Mouse (Mus musculus) c-Kit-negative CD71-positive TER-119-positive erythroid progenitor cells, embryonic 14.5 days (primary cell): ENCODE measurements around the gene Fstl5.

ENCODE experiments used
- DNase-seq: peaks from one replicate; pipeline ENCODE4 v3.0.0-alpha.2; 2013; ENCODE audit warnings: low read depth, low spot score

Gene Fstl5

DNA sequence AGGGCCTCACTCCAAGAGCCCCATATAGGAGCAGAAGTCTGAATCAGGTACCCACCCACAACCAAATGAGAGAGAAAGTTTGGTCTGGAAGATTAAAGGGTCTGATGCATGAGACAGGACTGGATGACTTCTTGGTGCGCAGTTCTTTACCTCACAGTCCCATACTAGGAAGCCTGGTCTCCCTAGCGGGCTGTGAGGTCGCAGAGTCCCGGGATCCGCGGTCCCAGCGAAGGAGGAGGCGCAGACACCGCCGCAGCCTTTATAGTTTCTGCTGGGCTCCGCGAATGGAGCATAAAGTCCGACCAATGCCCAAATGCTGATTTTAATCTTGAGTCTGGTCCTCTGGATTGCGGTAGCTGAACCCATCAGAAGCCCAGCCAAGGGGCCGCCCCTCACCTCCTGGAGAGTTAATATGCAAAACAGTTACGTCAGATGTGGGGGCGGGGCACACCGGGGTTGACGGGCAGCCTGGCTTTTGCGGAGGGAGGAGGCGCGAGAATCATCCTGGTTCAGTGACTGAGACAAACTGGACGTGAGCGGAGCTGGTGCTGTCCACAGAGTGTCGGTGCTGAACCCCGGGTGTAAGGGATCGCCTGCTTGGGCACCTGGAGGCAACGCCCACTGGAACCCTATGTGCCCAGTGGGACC is at the start of gene Fstl5:
Gene Fstl5 (plus strand): TSS at position 211 of the 648 bp plus-strand sequence.
- DNase-seq, result no peak

DNA sequence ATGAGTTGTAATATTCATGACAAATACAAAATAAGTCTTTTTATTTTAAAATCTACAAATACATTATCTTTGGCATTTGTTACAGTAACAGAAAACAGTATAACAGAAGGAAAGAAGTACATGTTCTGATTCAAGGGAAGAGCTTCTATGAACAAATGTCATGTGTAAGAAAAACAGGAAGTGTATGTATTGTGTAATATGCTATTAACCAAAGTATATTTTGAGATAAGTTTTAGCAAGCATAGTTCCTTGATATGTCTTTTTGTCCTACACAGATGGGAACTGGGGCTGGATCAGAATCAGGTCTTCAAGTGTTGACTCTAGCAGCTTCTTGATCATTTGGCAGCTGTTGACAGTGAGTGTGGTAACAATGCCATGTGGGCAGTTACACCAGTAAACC is 48.5 kb upstream of the Fstl5 start:
- DNase-seq, result no peak

GRCm38 (mm10) chr3:76051124-76051523 is 22.9 kb upstream of the Fstl5 start:
- DNase-seq, result no peak

DNA sequence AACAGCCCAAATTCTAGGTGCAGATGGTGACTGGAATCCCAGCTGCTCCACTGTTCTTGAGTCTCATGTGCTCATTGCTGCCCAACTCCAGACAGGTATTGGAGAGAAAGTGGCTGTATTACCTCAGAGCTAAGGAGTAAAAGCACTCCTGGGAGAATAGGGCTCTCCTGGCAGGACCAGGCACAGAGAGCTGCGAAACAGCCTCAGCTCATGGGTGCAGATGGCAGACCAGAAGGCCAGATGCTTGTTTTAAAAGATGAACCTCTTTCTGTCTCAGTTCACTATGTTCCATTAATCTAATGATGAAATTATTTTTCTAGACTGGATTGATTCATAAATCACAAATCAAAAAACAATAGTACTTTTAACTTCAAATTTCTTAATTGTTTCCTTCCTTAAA is 12.1 kb upstream of the Fstl5 start:
- no peak for DNase-seq

GRCm38 (mm10) chr3:76067920-76068319 is 6.2 kb upstream of the Fstl5 start:
- DNase-seq, result peak; percentile 16

DNA sequence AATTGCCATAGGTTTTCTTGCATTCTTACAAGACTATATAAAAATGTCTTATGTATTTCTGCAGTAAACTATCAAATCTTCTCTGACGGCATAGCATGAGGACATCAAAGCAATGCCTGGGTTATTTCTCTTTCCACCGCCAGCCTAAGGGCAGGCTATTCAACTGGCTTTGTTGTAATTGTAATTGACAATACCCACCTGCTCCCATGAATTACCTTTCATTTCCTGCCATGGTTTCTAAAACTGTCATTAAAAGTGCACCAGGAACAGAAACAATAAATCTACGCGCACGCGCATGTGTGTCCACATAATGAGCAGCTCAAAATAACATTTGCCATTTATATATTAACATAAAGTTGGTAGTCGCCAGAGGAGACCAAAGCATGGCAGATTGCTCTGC is 1.2 kb upstream of the Fstl5 start:
- DNase-seq, result no peak

DNA sequence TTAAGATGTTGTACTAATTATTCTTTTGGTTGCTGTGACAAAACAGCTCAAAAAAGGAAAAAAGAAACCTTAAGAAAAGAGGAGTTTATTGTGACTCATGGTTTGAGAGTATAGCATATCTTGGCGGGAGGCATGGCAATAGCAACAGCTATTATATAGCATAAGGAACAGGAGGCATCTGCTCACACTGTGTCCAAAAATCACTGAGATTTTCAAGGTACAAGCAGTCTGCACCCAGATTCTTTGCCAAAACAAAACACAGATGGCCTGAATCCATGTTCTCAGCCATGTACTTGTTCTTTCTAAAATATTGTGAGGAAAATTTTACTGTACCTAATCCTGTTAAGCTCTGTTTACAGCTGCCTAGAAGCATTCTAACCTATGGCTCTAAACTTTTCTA is 66.4 kb downstream of the Fstl5 start:
- DNase-seq, result no peak

- no peak for DNase-seq
These were observed 73.8 kb downstream of the Fstl5 start for GRCm38 (mm10) chr3:76147846-76148245.

DNA sequence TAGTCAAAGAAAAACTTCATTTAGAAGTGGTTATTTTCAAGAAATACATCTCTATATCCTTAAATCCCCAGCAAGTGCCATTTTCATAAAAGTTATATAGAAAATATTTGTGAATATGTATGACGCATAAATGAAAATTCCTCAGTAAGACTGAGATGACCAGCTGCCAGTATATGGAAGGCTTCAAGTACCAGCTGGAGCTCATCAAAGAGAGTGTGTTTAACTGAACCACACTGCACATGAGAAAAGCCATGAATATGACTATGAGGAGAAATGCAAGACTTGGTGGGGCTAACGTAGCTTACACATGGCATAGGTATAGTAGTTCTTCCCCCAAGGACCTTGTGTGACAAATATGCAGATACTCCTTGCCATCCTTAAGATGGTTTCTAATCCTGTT is 164.8 kb downstream of the Fstl5 start:
- no peak for DNase-seq

GRCm38 (mm10) chr3:76251385-76251784 is 177.3 kb downstream of the Fstl5 start:
- DNase-seq, result no peak

GRCm38 (mm10) chr3:76292993-76293392 is 218.9 kb downstream of the Fstl5 start:
- no peak for DNase-seq

GRCm38 (mm10) chr3:76294394-76294793 is 220.3 kb downstream of the Fstl5 start:
- DNase-seq, result no peak

DNA sequence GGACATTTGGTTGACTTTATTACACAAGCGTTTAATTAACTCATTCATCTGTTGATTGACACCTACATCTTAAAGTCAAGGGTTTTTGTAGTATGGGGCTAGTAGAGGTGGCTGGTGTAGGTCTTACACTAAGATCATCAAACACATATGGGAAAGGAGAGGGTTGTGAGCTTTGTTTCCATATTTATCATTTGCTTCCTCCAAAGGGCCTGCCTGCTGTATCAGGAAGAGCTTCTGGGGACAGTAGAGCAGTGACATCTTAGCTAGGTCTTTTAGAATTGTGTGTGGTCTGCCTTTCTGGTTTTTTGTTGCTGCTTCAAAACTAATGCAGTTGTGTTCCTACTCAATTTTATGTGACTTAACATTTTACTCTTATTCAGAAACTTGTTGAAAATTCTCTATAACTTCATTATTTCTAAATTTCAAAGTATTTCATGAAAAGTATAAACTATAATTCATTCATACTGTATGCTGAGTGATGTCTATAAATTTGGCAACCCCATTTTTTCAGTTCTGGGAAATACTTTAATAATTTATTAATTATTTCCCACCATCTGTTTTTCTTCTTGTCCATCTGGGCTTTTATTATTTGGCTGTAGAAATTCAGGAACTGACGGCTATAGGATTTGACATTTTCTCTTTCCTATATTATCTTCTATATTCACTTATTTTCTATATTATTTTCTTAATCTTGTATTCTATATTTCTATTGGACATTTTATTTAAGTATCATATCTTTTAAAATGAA is 227.1 kb downstream of the Fstl5 start:
- no peak for DNase-seq

- DNase-seq, result no peak
These were observed 242.9 kb downstream of the Fstl5 start for GRCm38 (mm10) chr3:76316991-76317390.

- DNase-seq, result no peak
These were observed 245.5 kb downstream of the Fstl5 start for GRCm38 (mm10) chr3:76319531-76319930.

DNA sequence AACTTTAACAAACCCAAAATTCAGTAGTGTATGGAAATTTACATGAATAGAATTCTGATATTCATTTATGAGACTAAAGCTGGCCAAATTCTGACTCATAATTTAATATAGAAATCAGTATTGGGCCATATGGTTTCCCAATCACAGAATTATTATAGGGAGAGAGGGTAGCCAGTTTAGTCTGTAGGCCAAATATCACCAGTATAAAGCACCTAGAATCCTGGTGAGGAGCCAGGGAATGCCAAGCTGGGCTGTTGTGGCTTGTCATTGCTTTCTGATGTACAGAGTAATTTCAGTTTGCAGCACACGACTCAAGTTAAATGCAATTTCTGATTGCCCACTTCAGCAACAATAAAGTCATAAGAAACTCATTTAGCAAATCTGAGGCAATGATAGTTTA is 248.4 kb downstream of the Fstl5 start:
- no peak for DNase-seq

GRCm38 (mm10) chr3:76336922-76337321 is 262.9 kb downstream of the Fstl5 start:
- no peak for DNase-seq

DNA sequence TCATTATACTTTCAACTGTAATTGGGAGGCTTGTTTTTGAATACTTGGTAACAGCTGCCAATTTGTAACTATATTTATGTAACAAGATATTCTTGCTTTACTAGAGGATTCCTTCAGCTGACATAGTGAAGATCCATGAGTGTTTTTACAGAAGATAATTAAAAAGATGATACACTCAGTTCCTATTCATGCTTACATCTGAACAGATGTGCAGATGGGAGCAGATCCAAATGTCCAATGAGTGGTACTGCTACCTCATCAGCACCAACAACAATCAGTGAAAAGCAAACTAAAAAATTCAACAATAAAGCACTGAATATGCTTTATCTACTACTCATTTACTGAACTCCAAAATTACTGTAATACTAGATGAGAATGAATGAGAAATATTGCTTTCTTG is 292.9 kb downstream of the Fstl5 start:
- no peak for DNase-seq

GRCm38 (mm10) chr3:76369910-76370309 is 295.8 kb downstream of the Fstl5 start:
- no peak for DNase-seq

DNA sequence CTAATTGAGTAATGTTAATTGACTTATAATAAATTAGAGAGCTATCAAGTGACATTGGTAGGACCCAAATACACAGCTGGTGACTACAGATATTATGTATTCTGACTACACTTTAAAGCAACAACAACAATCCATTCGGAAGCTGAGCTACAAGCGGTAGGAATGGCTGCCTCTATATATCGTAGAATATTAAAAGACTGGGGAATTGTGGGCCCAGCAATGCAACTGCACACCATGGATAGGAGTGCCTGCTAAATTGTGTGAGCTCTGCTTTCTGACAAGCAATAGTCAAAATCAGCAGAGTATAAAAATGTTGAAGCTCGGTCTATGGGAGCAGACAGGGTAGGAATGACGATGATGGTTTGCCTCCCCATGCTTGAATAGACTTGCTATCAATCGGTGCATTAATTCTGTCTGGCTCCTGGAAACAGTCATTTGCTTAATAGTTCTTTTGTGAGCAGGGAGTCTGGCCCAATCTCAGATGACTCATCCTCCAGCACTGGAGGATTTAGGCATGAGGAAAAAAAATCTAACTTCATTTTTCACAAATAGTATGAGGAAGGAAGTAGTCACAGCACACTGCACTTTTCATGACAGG is 354.8 kb downstream of the Fstl5 start:
- no peak for DNase-seq

DNA sequence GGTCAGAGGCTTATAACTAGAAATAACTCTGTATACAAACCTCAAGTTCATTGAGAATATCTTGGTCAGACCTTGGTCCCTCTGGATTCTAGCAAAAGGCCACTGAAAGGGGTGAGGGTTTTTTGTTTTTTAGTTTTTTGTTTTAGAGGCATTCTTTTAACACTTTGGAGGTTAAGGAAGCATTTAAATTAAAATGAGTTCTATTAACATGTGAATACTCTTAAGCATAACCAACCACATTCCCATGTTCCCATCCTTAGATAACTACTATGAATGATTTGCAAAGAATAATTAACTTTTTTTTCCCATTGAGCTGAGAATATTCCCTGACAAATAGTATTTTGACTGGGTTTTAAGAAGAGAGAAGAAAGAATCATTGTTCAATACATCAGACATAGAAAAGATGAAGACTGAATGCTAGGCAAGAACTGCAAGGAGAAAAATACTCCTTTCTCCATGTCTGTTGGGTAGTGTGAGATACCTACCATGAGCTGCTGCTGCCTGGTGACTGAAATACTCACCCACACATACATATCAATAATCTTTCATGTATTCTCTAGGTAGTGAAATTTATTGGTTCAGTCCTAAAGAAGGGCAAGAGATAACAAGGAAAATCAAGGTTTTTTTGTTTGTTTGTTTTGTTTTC is 393.3 kb downstream of the Fstl5 start:
- DNase-seq, result no peak

GRCm38 (mm10) chr3:76468147-76468546 is 394.1 kb downstream of the Fstl5 start:
- DNase-seq, result no peak
